Mouse (Mus musculus) heart, embryonic 16.5 days (tissue): ENCODE measurements at regions not wholly inside any gene's neighbourhood (a gene's known extent, or its start where the extent isn't known, plus 50 kb on each side); places are given as distances from the start of the nearest gene placed in this dataset.

Experiments
- ATAC-seq: fragments of 200-750 bp; cut with Nextera tagmentation; replicated peaks from 2 replicates; pipeline ENCODE4 v1.8.0; 2017; ENCODE audit warnings: moderate number of reproducible peaks; ENCODE audit not compliant: insufficient read depth, low FRiP score; ENCODE audit errors: extremely low read depth
- H3K27ac ChIP-seq: fragments of 300-500 bp; sonication (generic); 2 replicates; pipeline ENCODE4 v1.5.1; 2014; ENCODE audit warnings: mild to moderate bottlenecking, low read length, control low read depth, moderate library complexity
- H3K27me3 ChIP-seq: fragments of 300-500 bp; sonication (generic); 2 replicates; pipeline ENCODE4 v1.6.1; 2014; ENCODE audit warnings: low read length, mixed read lengths; ENCODE audit not compliant: control insufficient read depth, insufficient read depth
- H3K36me3 ChIP-seq: fragments of 300-500 bp; sonication (generic); 2 replicates; pipeline ENCODE4 v1.6.1; 2014; ENCODE audit not compliant: control insufficient read depth, insufficient read depth
- H3K4me1 ChIP-seq: fragments of 300-500 bp; sonication (generic); 2 replicates; pipeline ENCODE4 v1.6.1; 2014; ENCODE audit warnings: low read length, mixed read lengths; ENCODE audit not compliant: control insufficient read depth, insufficient read depth
- H3K4me2 ChIP-seq: fragments of 300-500 bp; sonication (generic); 2 replicates; pipeline ENCODE4 v1.6.1; 2014; ENCODE audit warnings: low read depth, mild to moderate bottlenecking, control low read depth, low read length
- H3K4me3 ChIP-seq: fragments of 300-500 bp; sonication (generic); 2 replicates; pipeline ENCODE4 v1.5.1; 2014; ENCODE audit warnings: mild to moderate bottlenecking, control low read depth, low read length
- H3K9ac ChIP-seq: fragments of 300-500 bp; sonication (generic); 2 replicates; pipeline ENCODE4 v1.6.1; 2014; ENCODE audit warnings: low read length, control low read depth
- H3K9me3 ChIP-seq: fragments of 300-500 bp; sonication (generic); replicated peaks from 2 replicates; pipeline ENCODE4 v1.6.1; 2016; ENCODE audit warnings: low read length; ENCODE audit not compliant: control insufficient read depth
- WGBS: fragments of 180-500 bp; shearing (Covaris S2); extraction: QIAGEN DNeasy Blood & Tissue Kit; methylation state at CpG from one replicate; pipeline ENCODE4 v1.1.7; 2014; 5-methylcytosine and 5-hydroxymethylcytosine counted together

GRCm38 (mm10) chr11:7927676-7928075 is 714.0 kb upstream of the Igfbp3 start:
- no peak overlapping the region for H3K4me3 ChIP-seq
- peaks cover 4% of the 10 kb centered on the region for H3K9me3 ChIP-seq

GRCm38 (mm10) chr11:7912036-7912435 is 698.3 kb upstream of the Igfbp3 start:
- H3K9ac ChIP-seq = no peak overlapping the region
- no peaks in the 10 kb centered on the region for H3K27me3 ChIP-seq
- no peak for ATAC-seq
- no peaks in the 10 kb centered on the region for H3K9me3 ChIP-seq
- no peaks in the 10 kb centered on the region for H3K36me3 ChIP-seq
- 51% methylated on average over 3 of the region's 3 CpGs for WGBS
- H3K4me3 ChIP-seq = no peak overlapping the region
- H3K27ac ChIP-seq = no peak overlapping the region
- no peaks in the 10 kb centered on the region for H3K4me1 ChIP-seq
- H3K4me2 ChIP-seq = no peak overlapping the region

More at GRCm38 (mm10) chr11:7927676-7928075, 714.0 kb upstream of the Igfbp3 start:
- ATAC-seq = no peak
- no peak overlapping the region for H3K27ac ChIP-seq
- H3K4me2 ChIP-seq = no peak overlapping the region
- H3K27me3 ChIP-seq = no peaks in the 10 kb centered on the region
- H3K4me1 ChIP-seq = no peaks in the 10 kb centered on the region
- H3K9ac ChIP-seq = no peak overlapping the region
- H3K36me3 ChIP-seq = no peaks in the 10 kb centered on the region

GRCm38 (mm10) chr11:7900266-7900665 is 686.5 kb upstream of the Igfbp3 start:
- Histone ChIP-seq H3K9me3 (no peaks in the 10 kb centered on the region), H3K4me2 (no peak overlapping the region), H3K27me3 (no peaks in the 10 kb centered on the region), H3K9ac (no peak overlapping the region), H3K4me3 (no peak overlapping the region), H3K36me3 (no peaks in the 10 kb centered on the region), H3K4me1 (no peaks in the 10 kb centered on the region), H3K27ac (no peak overlapping the region)
- no peak for ATAC-seq

- Histone ChIP-seq H3K9ac (no peak overlapping the region), H3K4me2 (no peak overlapping the region), H3K4me3 (no peak overlapping the region), H3K4me1 (no peaks in the 10 kb centered on the region), H3K9me3 (no peaks in the 10 kb centered on the region), H3K27ac (no peak overlapping the region), H3K36me3 (no peaks in the 10 kb centered on the region), H3K27me3 (no peaks in the 10 kb centered on the region)
- 39% methylated on average over 5 of the region's 5 CpGs for WGBS
- ATAC-seq = no peak
Observed at GRCm38 (mm10) chr11:7898204-7898603, 684.5 kb upstream of the Igfbp3 start.

DNA sequence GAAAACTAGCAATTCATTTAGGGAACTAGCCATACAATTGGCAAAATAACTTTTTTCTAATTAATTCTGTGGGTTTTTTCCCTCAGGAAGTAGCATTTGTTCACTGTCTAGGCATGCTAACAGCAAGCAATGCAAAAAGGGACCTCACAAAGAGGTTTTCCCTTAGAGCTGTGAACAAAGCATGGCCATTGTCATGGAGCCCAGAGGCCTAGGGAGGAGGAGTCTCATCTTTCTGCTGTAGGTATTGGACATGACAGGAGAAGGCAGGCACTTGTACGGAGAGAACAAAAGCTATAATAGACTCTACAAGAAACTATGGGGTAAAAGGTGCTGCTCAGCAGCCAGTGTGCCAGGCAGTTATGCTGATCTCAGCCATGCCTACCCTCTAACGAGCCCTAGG is 666.8 kb upstream of the Igfbp3 start:
- H3K36me3 ChIP-seq = no peaks in the 10 kb centered on the region
- no peaks in the 10 kb centered on the region for H3K4me1 ChIP-seq
- no peaks in the 10 kb centered on the region for H3K27me3 ChIP-seq
- H3K4me3 ChIP-seq = no peak overlapping the region
- 67% methylated on average over 2 of the region's 2 CpGs for WGBS
- H3K9me3 ChIP-seq = no peaks in the 10 kb centered on the region
- H3K27ac ChIP-seq = no peak overlapping the region
- no peak for ATAC-seq
- no peak overlapping the region for H3K9ac ChIP-seq
- no peak overlapping the region for H3K4me2 ChIP-seq

- no peak overlapping the region for H3K9ac ChIP-seq
- H3K4me2 ChIP-seq = no peak overlapping the region
- H3K27me3 ChIP-seq = no peaks in the 10 kb centered on the region
- H3K9me3 ChIP-seq = no peaks in the 10 kb centered on the region
- H3K4me3 ChIP-seq = no peak overlapping the region
- no peak for ATAC-seq
- no peaks in the 10 kb centered on the region for H3K36me3 ChIP-seq
- 54% methylated on average over 3 of the region's 3 CpGs for WGBS
- no peak overlapping the region for H3K27ac ChIP-seq
- H3K4me1 ChIP-seq = no peaks in the 10 kb centered on the region
Observed at GRCm38 (mm10) chr11:7864116-7864515, 650.4 kb upstream of the Igfbp3 start.

DNA sequence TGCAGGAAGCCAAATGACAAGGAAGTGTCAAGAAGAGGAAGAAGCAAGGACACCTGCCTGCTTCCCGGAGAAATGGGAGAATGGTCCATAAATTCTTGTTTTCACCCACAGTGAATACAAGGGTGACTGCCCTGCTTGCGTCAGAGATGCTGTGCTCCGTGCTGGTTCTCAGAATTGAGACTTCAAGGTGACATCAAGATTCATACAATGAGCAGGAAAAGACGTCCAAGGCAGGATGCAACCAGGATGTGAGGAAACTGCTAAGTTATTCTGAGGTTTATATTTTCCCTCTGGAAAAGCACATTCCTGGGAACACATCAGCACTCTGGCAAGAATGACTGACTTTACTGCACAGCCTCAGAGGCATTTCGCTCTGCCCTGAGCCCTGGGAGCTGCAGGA is 650.0 kb upstream of the Igfbp3 start:
- Histone ChIP-seq H3K27me3 (no peaks in the 10 kb centered on the region), H3K36me3 (no peaks in the 10 kb centered on the region), H3K4me3 (no peak overlapping the region), H3K4me2 (no peak overlapping the region), H3K9me3 (no peaks in the 10 kb centered on the region), H3K4me1 (no peaks in the 10 kb centered on the region), H3K9ac (no peak overlapping the region), H3K27ac (no peak overlapping the region)
- WGBS = 55% methylated on average over 5 of the region's 5 CpGs
- no peak for ATAC-seq

GRCm38 (mm10) chr11:7862547-7862946 is 648.8 kb upstream of the Igfbp3 start:
- Histone ChIP-seq H3K27me3 (no peaks in the 10 kb centered on the region), H3K4me2 (no peak overlapping the region), H3K9me3 (no peaks in the 10 kb centered on the region), H3K27ac (no peak overlapping the region), H3K9ac (no peak overlapping the region), H3K4me1 (no peaks in the 10 kb centered on the region), H3K36me3 (no peaks in the 10 kb centered on the region), H3K4me3 (no peak overlapping the region)
- no peak for ATAC-seq

GRCm38 (mm10) chr11:7852612-7853011 is 638.9 kb upstream of the Igfbp3 start:
- Histone ChIP-seq H3K4me3 (no peak overlapping the region), H3K9me3 (no peaks in the 10 kb centered on the region), H3K4me1 (0 out of 2 replicates have a peak, but pooled peaks cover 2% of the 10 kb centered on the region), H3K36me3 (no peaks in the 10 kb centered on the region), H3K27me3 (no peaks in the 10 kb centered on the region), H3K27ac (no peak overlapping the region), H3K4me2 (no peak overlapping the region), H3K9ac (no peak overlapping the region)
- WGBS = 49% methylated on average over 2 of the region's 2 CpGs
- no peak for ATAC-seq
